ENCODE assay signal across 16 mouse cellular contexts in genomic region chr5:64662476-64662875, GRCm38 (mm10).
DNase-seq lines count a peak whose midpoint lies in the region; TF ChIP-seq lines count a peak whose summit lies in the region.
"Had no signal": no experiment of that assay in that cellular context is flagged by ENCODE, and none has a peak within 500 bp of the region (broad histone marks: within the 10 kb centered on the region; RNA-seq: fewer than 3 reads in every experiment).

No protein-coding gene starts in this region.

- no peak for TF ChIP-seq CTCF in CH12.LX (conservative IDR thresholded peaks at IDR 0.05 in 1 of 2, IDR thresholded peaks at IDR 0.05 in 1 of 2; ENCODE audit: low read depth in 2 of 2, low read length in 2 of 2)

- H3K27ac ChIP-seq in CH12.LX (ENCODE audit: insufficient read depth, low read depth) = no peak overlapping the region
- H3K27ac ChIP-seq in limb, embryonic 10.5 days = no peak overlapping the region
- H3K27ac ChIP-seq: hindbrain, embryonic 10.5 days; kidney, postnatal 0 days; limb, embryonic 13.5 days; midbrain, embryonic 13.5 days; neural tube, embryonic 12.5 days had no signal

- H3K9ac ChIP-seq in CH12.LX (ENCODE audit: insufficient read depth, low read depth) = no peak overlapping the region
- H3K9ac ChIP-seq: limb, embryonic 13.5 days; liver, postnatal 0 days; midbrain, embryonic 13.5 days; neural tube, embryonic 12.5 days had no signal

- peaks cover 11% of the 10 kb centered on the region for H3K27me3 ChIP-seq in CH12.LX (replicated peaks)
- no peaks in the 10 kb centered on the region for H3K27me3 ChIP-seq in limb, embryonic 10.5 days (ENCODE audit: low read depth, poor library complexity, severe bottlenecking)
- H3K27me3 ChIP-seq: limb, embryonic 13.5 days; midbrain, embryonic 13.5 days; neural tube, embryonic 12.5 days had no signal

- H3K9me3 ChIP-seq in CH12.LX (replicated peaks; ENCODE audit: low read length) = no peaks in the 10 kb centered on the region
- H3K9me3 ChIP-seq in limb, embryonic 10.5 days (replicated peaks) = no peaks in the 10 kb centered on the region
- H3K9me3 ChIP-seq: hindbrain, embryonic 10.5 days; limb, embryonic 13.5 days; midbrain, embryonic 13.5 days; neural tube, embryonic 12.5 days had no signal

- no peaks in the 10 kb centered on the region for H3K79me2 ChIP-seq in CH12.LX (replicated peaks; ENCODE audit: control insufficient read depth, extremely low read depth, insufficient read depth, poor library complexity, severe bottlenecking)

- dilution Hi-C loops in CH12.LX (cut with MboI; ENCODE audit: extremely low pct_ligation_motif_present, extremely low pct_unique_long_range_greater_than_20kb, low sequenced_read_pairs) = no loop called here

- 40% methylated on average over 7 of the region's 7 CpGs for WGBS in limb, embryonic 10.5 days

- H3K4me1 ChIP-seq in CH12.LX (ENCODE audit: control insufficient read depth in 1 of 2, insufficient read depth in 2 of 2) = peaks cover 7 to 40% of the 10 kb centered on the region in 2 experiments; a peak in 3 of 4 replicates
- H3K4me1 ChIP-seq in limb, embryonic 10.5 days = peaks cover 24% of the 10 kb centered on the region
- H3K4me1 ChIP-seq: neural tube, embryonic 12.5 days had no signal

- DNase-seq in CD4-positive helper T cell, adult 2 months (ENCODE audit: low read depth, low spot score) = peak; percentile 56
- peak; percentile 92 for DNase-seq in CH12.LX (ENCODE audit: extremely low read depth)
- DNase-seq in induced T-regulatory cell, adult 2 months (ENCODE audit: low read depth) = peak; percentile 60
- peak; percentile 22 for DNase-seq in spleen, adult 12 weeks (ENCODE audit: low spot score)
- DNase-seq in limb, embryonic 10.5 days (ENCODE audit: low spot score) = no peak
- DNase-seq in cerebellum, adult 11 months = no peak
- no peak for DNase-seq in c-Kit-positive CD71-positive TER-119-positive erythroid progenitor cells, embryonic 14.5 days (ENCODE audit: low spot score)
- DNase-seq: adrenal gland, postnatal 14 days; cerebellum, postnatal 10 days; liver, postnatal 0 days; lung, postnatal 4 days had no signal

- no peak overlapping the region for H3K4me3 ChIP-seq in CH12.LX (replicated peaks in 1 of 3; ENCODE audit: low read depth in 2 of 3, low read length in 2 of 3, poor library complexity in 1 of 3)
- no peak overlapping the region for H3K4me3 ChIP-seq in limb, embryonic 10.5 days
- H3K4me3 ChIP-seq: hindbrain, embryonic 10.5 days; limb, embryonic 13.5 days; midbrain, embryonic 13.5 days; neural tube, embryonic 12.5 days had no signal

- in situ Hi-C loops in CH12.LX (cut with MboI; ENCODE audit: low pct_ligation_motif_present, low pct_unique_long_range_greater_than_20kb, low sequenced_read_pairs) = no loop called here

- H3K36me3 ChIP-seq in CH12.LX (replicated peaks in 1 of 2; ENCODE audit: control insufficient read depth in 1 of 2, insufficient read depth in 1 of 2, low read length in 1 of 2) = no peaks in the 10 kb centered on the region
- no peaks in the 10 kb centered on the region for H3K36me3 ChIP-seq in limb, embryonic 10.5 days
- H3K36me3 ChIP-seq: hindbrain, embryonic 10.5 days; limb, embryonic 13.5 days; midbrain, embryonic 13.5 days; neural tube, embryonic 12.5 days had no signal

- TF ChIP-seq RAD21 in CH12.LX (IDR thresholded peaks at IDR 0.05; ENCODE audit: low read depth, low read length) = peak; percentile 13

- TF ChIP-seq POLR2A in CH12.LX (IDR thresholded peaks at IDR 0.05; ENCODE audit: low read depth, low read length) = no peak

- peak overlapping the region; percentile 79 for H3K4me2 ChIP-seq in CH12.LX (ENCODE audit: insufficient read depth, low read depth, poor library complexity, severe bottlenecking)
- H3K4me2 ChIP-seq: limb, embryonic 13.5 days; midbrain, embryonic 13.5 days; neural tube, embryonic 12.5 days had no signal

- peak; percentile 48; the same call in 1 of the 2 replicates for TF ChIP-seq EP300 in CH12.LX (IDR thresholded peaks at IDR 0.05; ENCODE audit: low read length)

TF ChIP-seq in CH12.LX, 34 proteins besides CTCF, POLR2A, EP300 and RAD21:
- TF ChIP-seq MEF2A (IDR thresholded peaks at IDR 0.05; ENCODE audit: borderline replicate concordance, low read depth, low read length) (peak; percentile 97), BHLHE40 (IDR thresholded peaks at IDR 0.05; ENCODE audit: low read depth, low read length) (peak; percentile 58), IRF4 (IDR thresholded peaks at IDR 0.05; ENCODE audit: low read depth, low read length) (peak; percentile 80), ELF1 (IDR thresholded peaks at IDR 0.05; ENCODE audit: low read depth, low read length) (peak; percentile 31; the same call in 1 of the 2 replicates), ETS1 (conservative IDR thresholded peaks at IDR 0.05; ENCODE audit: low read depth, low read length) (peak; percentile 58), MXI1 (IDR thresholded peaks at IDR 0.05; ENCODE audit: low read depth, low read length) (no peak), KAT2A (IDR thresholded peaks at IDR 0.05; ENCODE audit: insufficient replicate concordance, low read length) (no peak)

Comparison
In these comparisons a context has a peak if more than half of its experiments do, and no peak if none do; other contexts are left out.
1. DNase-seq: peak in CD4-positive helper T cell, adult 2 months (single experiment), CH12.LX (single experiment), induced T-regulatory cell, adult 2 months (single experiment) and spleen, adult 12 weeks (single experiment); none in limb, embryonic 10.5 days (single experiment), cerebellum, adult 11 months (single experiment) and c-Kit-positive CD71-positive TER-119-positive erythroid progenitor cells, embryonic 14.5 days (single experiment).